Mouse (Mus musculus) lung, postnatal 0 days (tissue): ENCODE results near the gene Arnt2. TPM values are rescaled to one million over a fixed set of nuclear protein-coding genes. Genes with fewer than 3 reads are reported as not detected.
A peak's percentile ranks its signal among the peaks of the same experiment; 100 is the strongest.

Experiments
- ATAC-seq: fragments of 200-750 bp; cut with Nextera tagmentation; 2 replicates; pipeline ENCODE4 v1.8.0; 2017; ENCODE audit warnings: moderate library complexity
- DNase-seq: peaks from one replicate; pipeline ENCODE4 v3.0.0-alpha.2; 2016; ENCODE audit warnings: low spot score
- H3K27ac ChIP-seq: fragments of 300-500 bp; sonication (generic); 2 replicates; pipeline ENCODE4 v1.5.1; 2014; ENCODE audit warnings: antibody characterized with exemption, mild to moderate bottlenecking, low read length, mixed read lengths
- H3K27me3 ChIP-seq: fragments of 300-500 bp; sonication (generic); replicated peaks from 2 replicates; pipeline ENCODE4 v1.6.1; 2014; ENCODE audit warnings: low read length, mixed read lengths; ENCODE audit not compliant: insufficient read depth
- H3K36me3 ChIP-seq: fragments of 300-500 bp; sonication (generic); 2 replicates; pipeline ENCODE4 v1.6.1; 2014; ENCODE audit warnings: low read length, mixed read lengths; ENCODE audit not compliant: insufficient read depth
- H3K4me1 ChIP-seq: fragments of 300-500 bp; sonication (generic); 2 replicates; pipeline ENCODE4 v1.6.1; 2014; ENCODE audit warnings: antibody characterized with exemption, low read depth, low read length, mixed read lengths; ENCODE audit not compliant: insufficient read depth
- H3K4me2 ChIP-seq: fragments of 300-500 bp; sonication (generic); replicated peaks from 2 replicates; pipeline ENCODE4 v1.6.1; 2014; ENCODE audit warnings: low read depth, mild to moderate bottlenecking, low read length, moderate library complexity, mixed read lengths
- H3K4me3 ChIP-seq: fragments of 300-500 bp; sonication (generic); 2 replicates; pipeline ENCODE4 v1.5.1; 2014; ENCODE audit warnings: low read depth, low read length
- H3K9ac ChIP-seq: fragments of 300-500 bp; sonication (generic); replicated peaks from 2 replicates; pipeline ENCODE4 v1.6.1; 2014; ENCODE audit warnings: low read depth, mild to moderate bottlenecking
- H3K9me3 ChIP-seq: fragments of 300-500 bp; sonication (generic); 2 replicates; pipeline ENCODE4 v1.6.1; 2016; ENCODE audit warnings: low read length, mixed read lengths
- CTCF ChIP-seq: IDR thresholded peaks from 2 replicates; pipeline ENCODE4 v1.5.1; 2016; ENCODE audit warnings: antibody characterized with exemption, mild to moderate bottlenecking
- EP300 ChIP-seq: IDR thresholded peaks from 2 replicates; pipeline ENCODE4 v1.6.1; 2016; ENCODE audit warnings: antibody characterized with exemption, mild to moderate bottlenecking, control low read depth
- WGBS: fragments of 180-500 bp; shearing (Covaris S2); extraction: QIAGEN DNeasy Blood & Tissue Kit; methylation state at CpG from one replicate; pipeline ENCODE4 v1.1.7; 2014; 5-methylcytosine and 5-hydroxymethylcytosine counted together
- polyA plus RNA-seq: library from polyadenylated mRNA; unstranded; fragments of >200 nt; fragmentation: Nextera tagmentation; extraction: Ambion mirVana; gene quantifications from 2 replicates; pipeline ENCODE4 v1.2.1, GENCODE M21; 2015

Gene Arnt2
- polyA plus RNA-seq, 1 experiment from 2014 or later: 0.78 TPM

GRCm38 (mm10) chr7:84197208-84197860 is 212.6 kb downstream of the Arnt2 start:
- Histone ChIP-seq H3K9me3 (no peaks in the 10 kb centered on the region), H3K27me3 (no peaks in the 10 kb centered on the region), H3K4me1 (no peaks in the 10 kb centered on the region), H3K9ac (no peak overlapping the region), H3K4me3 (no peak overlapping the region), H3K36me3 (no peaks in the 10 kb centered on the region), H3K4me2 (no peak overlapping the region), H3K27ac (no peak overlapping the region)
- ATAC-seq (no peak), DNase-seq (peak; percentile 55)
- TF ChIP-seq EP300: no peak; the same call in 1 of the 2 replicates
- TF ChIP-seq CTCF: no peak
- 68% methylated on average over 6 of the region's 6 CpGs for WGBS

Other genes with a start within 250 kb of the Arnt2 start
- 0.44 and 0.45 TPM in 2 replicates for gene Gm2115, start 118.8 kb upstream of the Arnt2 start, polyA plus RNA-seq
- gene Fah, start 196.5 kb upstream of the Arnt2 start, polyA plus RNA-seq: 11.7 and 13.7 TPM in 2 replicates